Mouse (Mus musculus) lung, adult 2 months (tissue): ENCODE results near the gene Rims3. TPM values are rescaled to one million over a fixed set of nuclear protein-coding genes. Genes with fewer than 3 reads are reported as not detected.

ENCODE experiments used
- DNase-seq: peaks from one replicate; pipeline ENCODE4 v3.0.0; 2022
- H3K4me1 ChIP-seq: fragments of 200-500 bp; 2 replicates; pipeline ENCODE4 v1.6.1; 2011; ENCODE audit warnings: low read length; ENCODE audit not compliant: control insufficient read depth, insufficient read depth
- H3K4me3 ChIP-seq: fragments of 200-500 bp; replicated peaks from 2 replicates; pipeline ENCODE3; 2011; ENCODE audit warnings: low read depth, mild to moderate bottlenecking, control low read depth, low read length; ENCODE audit errors: extremely low read depth
- CTCF ChIP-seq: fragments of 200-500 bp; IDR thresholded peaks from 2 replicates; pipeline ENCODE4 v1.5.1; 2011; ENCODE audit warnings: mild to moderate bottlenecking, low read length, control low read depth; ENCODE audit not compliant: insufficient read depth
- POLR2A ChIP-seq: fragments of 200-500 bp; IDR thresholded peaks from 2 replicates; pipeline ENCODE4 v1.6.1; 2011; ENCODE audit warnings: low read depth, mild to moderate bottlenecking, control low read depth, low read length, borderline replicate concordance; ENCODE audit errors: extremely low read depth
- WGBS: fragments of 180-500 bp; shearing (Covaris S2); methylation state at CpG from one replicate; pipeline ENCODE4 v1.1.7; 2018; 5-methylcytosine and 5-hydroxymethylcytosine counted together
- polyA plus RNA-seq: library from polyadenylated mRNA; depleted of rRNA; stranded (reverse); fragments of >200 nt; gene quantifications from 2 replicates; pipeline ENCODE4 v1.2.3, GENCODE M21; 2012

Gene Rims3
- polyA plus RNA-seq, 1 experiment = 1.4 TPM

DNA sequence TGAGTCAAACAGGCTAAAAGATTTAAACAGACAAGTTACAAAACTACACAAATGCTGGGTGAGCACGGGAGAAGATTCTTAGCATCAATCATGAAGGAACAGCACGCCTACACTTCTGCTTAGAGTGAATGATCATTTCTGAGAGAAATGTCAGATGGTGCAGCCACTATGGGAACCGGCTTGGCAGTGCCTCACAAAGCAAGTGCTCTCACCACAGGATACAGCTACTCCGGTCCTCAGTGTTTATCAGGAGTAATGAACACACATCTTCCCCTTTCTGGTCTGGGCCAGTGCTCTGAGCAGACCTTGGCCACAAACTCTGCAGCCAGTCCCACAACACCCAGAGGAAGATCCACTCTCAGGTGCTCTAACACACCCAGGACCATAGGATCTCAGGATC lies 49.9 kb downstream of the Rims3 start:
- WGBS = 29% methylated on average over 4 of the region's 4 CpGs
- Histone ChIP-seq H3K4me3 (no peak overlapping the region), H3K4me1 (no peaks in the 10 kb centered on the region)
- no peak for DNase-seq
- TF ChIP-seq POLR2A = no peak
- TF ChIP-seq CTCF = no peak

DNA sequence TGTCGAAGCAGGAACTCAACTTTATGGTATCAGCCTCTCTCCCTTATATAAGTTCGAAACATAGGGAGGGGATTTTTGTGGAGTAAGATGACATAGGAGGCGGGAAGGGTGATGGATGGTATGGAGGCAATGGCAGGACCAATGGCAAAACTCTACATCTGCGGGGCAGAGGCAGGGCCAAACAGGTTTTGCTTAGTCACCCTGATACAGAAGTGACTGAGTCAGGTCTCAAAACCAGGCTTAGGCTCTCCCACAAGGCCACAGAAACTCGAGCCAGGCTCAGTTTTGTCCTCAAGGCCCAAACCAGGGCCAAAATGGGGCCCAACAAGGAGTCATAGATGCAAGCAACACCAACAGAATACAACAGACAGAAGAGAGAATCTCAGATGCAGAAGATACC lies 51.0 kb downstream of the Rims3 start:
- H3K4me1 ChIP-seq = no peaks in the 10 kb centered on the region
- no peak for DNase-seq
- TF ChIP-seq CTCF (no peak), POLR2A (no peak)
- WGBS = 73% methylated on average over 5 of the region's 5 CpGs
- no peak overlapping the region for H3K4me3 ChIP-seq

DNA sequence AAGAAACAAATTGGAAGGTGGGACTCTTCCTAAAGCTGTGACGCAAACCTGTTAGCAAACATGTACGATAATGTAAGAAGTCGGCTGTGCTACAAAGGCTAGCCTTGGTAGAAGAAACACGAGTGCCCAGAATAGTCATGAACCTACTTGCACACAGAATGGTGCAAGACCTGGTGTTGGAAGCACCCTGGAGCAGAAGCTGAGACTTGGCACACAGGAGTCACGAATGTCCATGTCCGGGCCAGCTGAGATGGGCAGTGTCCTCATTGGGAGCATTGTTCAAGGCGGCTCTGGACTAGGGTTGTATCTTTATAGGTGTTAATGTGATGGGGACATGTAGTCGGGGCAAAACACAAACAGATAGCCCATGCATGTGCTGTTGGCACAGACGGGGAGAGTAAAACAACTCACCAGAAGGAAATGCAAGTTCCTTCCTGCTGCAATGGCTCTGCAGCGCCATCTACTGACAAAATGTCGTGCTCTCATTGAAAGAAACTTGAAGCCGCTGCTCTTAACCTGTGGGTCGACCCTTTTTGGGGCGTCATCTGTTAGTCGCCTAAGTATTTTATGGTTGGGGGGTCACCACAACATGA lies 55.0 kb downstream of the Rims3 start:
- H3K4me3 ChIP-seq = no peak overlapping the region
- TF ChIP-seq POLR2A (no peak), CTCF (peak; percentile 78)
- peak; percentile 30 for DNase-seq
- WGBS = 27% methylated on average over 15 of the region's 15 CpGs
- no peaks in the 10 kb centered on the region for H3K4me1 ChIP-seq

DNA sequence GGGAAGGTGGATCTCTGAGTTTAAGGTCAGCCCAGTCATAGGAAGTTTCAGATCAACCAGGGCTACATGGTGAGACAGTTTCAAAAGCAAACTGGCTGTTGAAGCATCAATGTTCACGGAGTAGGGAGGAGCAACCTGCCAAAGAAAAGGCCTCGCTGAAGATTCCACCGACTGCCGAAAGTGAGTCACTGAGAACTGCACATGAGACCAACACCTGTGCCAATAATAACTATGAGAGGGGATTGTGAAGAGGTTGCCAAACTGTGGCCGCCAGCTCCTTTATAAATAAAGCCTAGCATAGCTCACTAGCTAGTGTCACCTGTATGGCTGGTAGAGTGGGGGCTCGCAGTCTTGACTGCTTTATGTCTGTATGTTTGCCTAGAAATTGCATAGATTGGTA lies 56.5 kb downstream of the Rims3 start:
- TF ChIP-seq CTCF (no peak), POLR2A (no peak)
- 79% methylated on average over 6 of the region's 6 CpGs for WGBS

DNA sequence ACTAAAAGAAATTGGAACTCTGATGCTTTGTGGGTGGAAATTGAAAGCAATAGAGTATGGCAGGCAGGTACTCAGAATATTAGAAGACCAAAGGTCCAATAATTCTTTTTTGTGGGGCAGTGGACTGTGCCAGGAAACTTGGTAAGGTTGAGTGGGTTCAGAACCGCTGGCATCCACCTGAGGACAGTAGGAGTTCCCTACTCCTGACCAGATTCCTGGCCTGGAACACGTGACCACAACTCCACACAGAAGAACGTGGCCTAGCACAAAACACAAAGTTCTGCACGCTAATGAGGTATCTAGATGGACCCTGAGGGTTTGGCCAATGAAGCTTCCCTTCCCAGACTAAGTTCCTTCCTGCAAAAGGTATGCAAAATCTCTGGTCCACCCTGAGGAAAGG lies 58.2 kb downstream of the Rims3 start:
- no peak for DNase-seq
- Histone ChIP-seq H3K4me3 (no peak overlapping the region), H3K4me1 (no peaks in the 10 kb centered on the region)
- TF ChIP-seq POLR2A = no peak
- no peak for TF ChIP-seq CTCF
- WGBS = 52% methylated on average over 4 of the region's 4 CpGs

More for the DNA sequence above, 56.5 kb downstream of the Rims3 start:
- DNase-seq = no peak
- no peaks in the 10 kb centered on the region for H3K4me1 ChIP-seq
- H3K4me3 ChIP-seq = no peak overlapping the region

DNA sequence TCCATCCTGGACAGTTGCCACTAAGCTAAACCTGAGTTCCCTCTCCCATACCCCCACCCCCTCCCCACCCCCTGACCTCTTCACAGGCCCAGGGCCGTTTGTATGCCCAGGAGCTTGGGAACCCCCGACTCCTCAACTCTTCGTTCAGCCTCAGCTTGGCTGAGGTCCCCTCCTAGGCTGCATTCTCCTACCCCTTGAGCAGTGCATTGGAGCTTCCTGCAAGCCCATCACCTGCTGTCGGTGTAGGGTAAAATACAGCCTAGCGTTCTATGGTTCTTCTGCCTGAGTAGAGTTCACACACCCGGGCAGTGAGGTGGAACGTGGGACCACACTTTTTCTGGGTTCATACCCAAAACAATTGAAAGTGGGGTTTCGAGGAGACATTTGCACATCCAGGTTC lies 58.8 kb downstream of the Rims3 start:
- no peak for DNase-seq
- no peaks in the 10 kb centered on the region for H3K4me1 ChIP-seq
- H3K4me3 ChIP-seq = no peak overlapping the region
- WGBS = 59% methylated on average over 8 of the region's 8 CpGs
- TF ChIP-seq CTCF = no peak
- TF ChIP-seq POLR2A = no peak

DNA sequence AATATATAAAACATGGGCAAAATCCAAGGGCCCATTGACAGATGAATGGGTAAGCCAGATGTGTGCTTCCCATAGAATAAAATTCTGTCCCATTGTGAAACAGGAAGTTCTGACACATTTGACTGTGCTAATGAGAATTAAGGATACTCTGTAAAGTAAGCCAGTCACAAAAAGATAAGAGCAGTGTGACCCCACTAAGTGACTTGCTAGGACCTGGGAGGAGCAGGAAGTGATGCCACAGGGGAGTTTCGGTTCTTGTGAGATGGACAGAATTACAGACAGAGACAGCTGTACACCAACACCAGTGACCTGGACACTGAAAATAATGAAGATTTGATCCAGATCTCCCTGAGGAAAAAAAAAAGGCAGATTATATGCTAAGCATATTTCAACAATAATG lies 59.2 kb downstream of the Rims3 start:
- TF ChIP-seq POLR2A (no peak), CTCF (no peak)
- Histone ChIP-seq H3K4me1 (no peaks in the 10 kb centered on the region), H3K4me3 (no peak overlapping the region)
- 43% methylated on average over 1 of the region's 1 CpGs for WGBS
- no peak for DNase-seq

DNA sequence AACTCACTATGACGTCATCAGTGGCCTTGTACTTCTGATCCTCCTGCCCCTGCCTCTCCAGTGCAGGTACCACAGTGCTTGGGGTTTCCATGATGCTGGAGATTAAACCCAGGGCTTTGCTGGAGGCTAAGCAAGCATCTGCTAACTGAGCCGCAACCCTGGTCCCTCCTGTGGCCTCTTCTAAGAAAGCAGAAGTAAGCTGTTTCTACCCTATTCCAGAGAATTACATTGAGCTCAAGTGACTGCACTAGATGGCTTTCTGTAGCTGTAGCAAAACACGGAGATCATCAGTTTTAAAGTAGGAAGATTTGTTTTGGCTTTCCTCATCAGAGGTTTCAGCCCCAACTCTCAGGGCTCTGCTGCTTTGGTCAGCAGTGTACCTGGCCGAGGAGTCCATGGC lies 59.9 kb downstream of the Rims3 start:
- Histone ChIP-seq H3K4me1 (no peaks in the 10 kb centered on the region), H3K4me3 (no peak overlapping the region)
- DNase-seq = no peak
- 65% methylated on average over 4 of the region's 4 CpGs for WGBS
- TF ChIP-seq CTCF (no peak), POLR2A (no peak)

DNA sequence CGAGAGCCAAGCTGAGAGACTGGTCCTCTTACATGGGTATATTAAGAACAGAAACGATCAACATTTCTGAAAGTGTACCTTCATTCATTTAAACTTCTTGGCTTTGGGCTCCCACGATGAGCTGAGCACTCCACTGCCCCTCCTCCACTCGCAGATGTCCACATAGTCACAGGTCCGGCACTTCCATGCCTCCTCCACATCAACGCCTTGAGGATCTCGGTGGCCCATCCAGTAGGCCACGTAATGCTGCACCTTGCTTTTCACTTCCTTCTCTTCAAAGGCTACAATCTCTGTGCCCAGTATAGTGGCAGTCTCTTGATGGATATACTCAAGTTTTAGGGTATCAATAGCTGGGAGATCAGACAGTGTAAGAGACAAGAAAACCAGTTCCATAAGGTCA lies 66.8 kb downstream of the Rims3 start:
- no peak for TF ChIP-seq CTCF
- 91% methylated on average over 8 of the region's 8 CpGs for WGBS

DNA sequence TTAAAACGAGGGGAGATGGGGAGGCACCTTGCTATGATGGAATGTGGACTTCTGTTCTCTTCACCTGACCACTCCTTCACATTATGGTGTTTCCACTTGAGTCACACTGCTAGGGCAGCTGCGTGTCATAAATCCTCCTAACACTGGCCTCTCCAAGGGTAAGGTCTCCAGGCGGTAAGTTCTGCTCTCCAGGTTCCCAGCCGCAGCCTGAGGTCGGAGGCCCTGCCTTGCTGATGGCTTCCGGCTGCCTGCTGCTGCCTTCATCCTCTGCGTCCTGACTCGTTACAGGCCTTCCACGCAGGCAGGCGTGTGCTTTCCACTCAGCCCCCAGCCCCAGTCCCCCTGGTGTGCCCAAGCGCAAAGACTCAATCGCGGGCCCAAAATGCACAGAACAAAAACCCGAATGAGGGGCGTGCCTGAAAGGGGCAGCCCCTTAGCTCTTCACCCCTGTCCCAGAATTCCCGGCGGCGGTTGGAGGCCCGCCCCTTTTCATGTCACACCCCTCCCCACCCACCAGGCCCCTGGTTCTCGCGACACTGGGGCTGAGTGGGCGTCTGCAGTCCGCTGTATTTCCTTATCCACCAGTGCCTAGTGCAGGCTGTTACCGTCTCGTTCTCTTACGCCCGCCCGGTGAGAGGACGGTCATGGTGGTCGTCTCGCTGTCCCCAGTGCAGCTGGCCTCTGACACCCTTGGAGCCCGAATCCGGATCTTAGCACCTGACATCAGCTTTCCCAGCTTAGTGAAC lies 70.1 kb downstream of the Rims3 start, which contains the start of gene Exo5:
Exo5 (minus strand) TSS at position 464 of the 746 bp plus-strand sequence.
- DNase-seq = peak; percentile 85
- TF ChIP-seq CTCF (no peak), POLR2A (peak; percentile 98)
- Histone ChIP-seq H3K4me3 (peak within 1 kb of the TSS; percentile 64), H3K4me1 (peaks cover 3% of the 10 kb centered on the region; the same call in 1 of the 2 replicates)
- under 1% methylated on average over 33 of the region's 33 CpGs for WGBS

More for the DNA sequence above, 66.8 kb downstream of the Rims3 start:
- no peak for DNase-seq
- Histone ChIP-seq H3K4me3 (no peak overlapping the region), H3K4me1 (peaks cover 3% of the 10 kb centered on the region; the same call in 1 of the 2 replicates)
